Mouse (Mus musculus) lung, postnatal 4 days (tissue): ENCODE data around the gene Fam83g.

Experiments
- DNase-seq, 2 experiments: peaks; one replicate each; pipeline ENCODE4 v3.0.0; 2021

Fam83g gene

DNA sequence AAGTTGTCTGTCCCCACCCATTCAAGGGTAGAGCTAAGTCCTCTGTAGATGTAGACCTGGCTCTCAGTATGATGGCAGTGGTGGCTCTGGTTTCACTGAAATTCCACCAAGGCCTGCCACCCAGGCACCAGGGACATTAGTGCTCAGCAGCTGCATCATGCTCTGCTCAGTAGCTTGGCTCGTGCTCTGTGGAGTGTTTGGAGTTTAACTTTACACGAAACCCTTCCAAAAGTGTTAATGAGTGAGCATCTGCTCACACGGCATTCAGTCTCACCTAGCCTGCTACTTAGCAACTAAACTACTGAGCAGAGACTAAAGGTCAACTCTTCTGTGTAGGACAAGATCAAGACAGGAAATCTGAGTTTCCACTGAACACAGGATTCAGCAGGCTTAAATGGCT is 36.7 kb downstream of the Fam83g start, which contains the start of gene Slc5a10:
Slc5a10 (minus strand) TSS at position 191 of the 400 bp plus-strand sequence.
- DNase-seq, result no peak

DNA sequence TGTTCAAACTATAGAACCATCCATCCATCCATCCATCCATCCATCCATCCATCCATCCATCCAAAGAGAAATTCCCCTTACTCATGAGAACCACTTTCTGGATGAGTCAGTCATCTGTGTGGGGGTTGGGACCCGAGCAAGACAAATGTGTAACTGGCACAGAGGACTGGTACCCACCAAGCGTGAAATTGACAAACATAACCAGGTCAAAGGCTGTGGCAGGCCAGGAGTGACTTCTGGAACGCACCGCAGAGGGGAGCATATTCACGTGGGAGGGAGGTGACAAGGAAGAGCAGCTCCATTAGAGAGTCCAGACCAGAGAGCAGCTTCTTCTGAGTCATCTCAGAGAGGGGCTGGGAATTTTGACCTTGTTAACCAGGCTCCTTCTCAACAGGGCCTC is 38.2 kb downstream of the Fam83g start:
- DNase-seq, result no peak

- peak in 1 of 2 experiments; percentile 18 for DNase-seq
Observed at GRCm38 (mm10) chr11:61728037-61728436, 44.1 kb downstream of the Fam83g start.

GRCm38 (mm10) chr11:61732672-61733071 is 48.8 kb downstream of the Fam83g start:
- no peak for DNase-seq

DNA sequence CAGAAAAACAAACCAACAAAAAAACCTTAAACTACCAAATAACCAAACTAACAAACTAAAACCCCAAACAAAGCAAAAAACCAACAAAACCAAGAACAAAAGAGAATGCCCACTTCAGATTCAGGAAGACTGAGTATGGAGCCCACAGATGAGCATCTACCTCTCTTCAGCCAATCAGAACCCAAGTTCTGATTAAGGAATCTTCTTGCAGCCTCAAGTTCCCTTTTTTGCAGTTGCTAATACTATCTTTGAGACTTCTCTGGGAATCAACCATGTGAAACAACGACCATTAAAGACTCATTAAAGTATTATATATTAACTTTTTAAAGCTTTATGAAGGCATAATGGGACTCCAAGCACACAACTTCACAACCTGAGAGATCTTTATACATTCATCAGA is 53.4 kb downstream of the Fam83g start:
- DNase-seq, result no peak

DNA sequence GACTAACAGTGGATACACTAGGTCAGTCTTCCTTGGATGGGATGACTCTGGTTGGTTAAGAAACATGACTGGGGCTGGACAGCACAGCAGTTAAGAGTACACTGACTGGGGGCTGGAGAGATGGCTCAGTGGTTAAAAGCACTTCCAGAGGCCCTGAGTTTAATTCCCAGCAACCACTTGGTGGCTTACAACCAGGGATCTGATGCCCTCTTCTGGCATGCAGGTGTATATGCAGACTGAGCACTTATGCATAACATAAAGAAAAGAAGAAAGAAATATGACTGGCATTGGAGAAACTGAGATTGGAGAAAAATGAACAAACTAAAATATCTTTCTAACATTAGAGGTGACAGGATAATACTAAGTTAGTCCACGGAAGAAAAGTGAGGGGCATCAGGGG is 56.6 kb downstream of the Fam83g start:
- DNase-seq, result no peak

DNA sequence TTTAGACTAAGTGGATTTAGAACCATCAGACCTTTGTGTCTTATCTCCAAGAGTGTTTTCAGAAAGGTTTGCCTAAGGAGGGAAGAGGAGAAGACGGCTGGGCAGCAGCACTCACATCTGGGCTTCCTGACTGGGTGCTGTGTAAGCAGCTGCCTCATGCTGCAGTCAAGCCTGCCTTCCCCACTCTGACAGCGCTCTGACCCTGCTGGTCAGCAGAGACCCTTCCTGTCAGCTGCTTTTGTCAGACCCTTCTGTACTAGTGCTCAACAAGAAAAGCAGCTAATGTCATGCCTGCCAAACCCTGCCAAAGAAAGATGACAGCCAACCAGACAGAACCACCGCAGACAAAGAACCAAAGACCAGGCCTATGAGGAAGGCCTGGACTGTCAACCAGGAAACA is 59.9 kb downstream of the Fam83g start:
- DNase-seq, result no peak

GRCm38 (mm10) chr11:61744460-61744859 is 60.6 kb downstream of the Fam83g start:
- DNase-seq, result no peak

DNA sequence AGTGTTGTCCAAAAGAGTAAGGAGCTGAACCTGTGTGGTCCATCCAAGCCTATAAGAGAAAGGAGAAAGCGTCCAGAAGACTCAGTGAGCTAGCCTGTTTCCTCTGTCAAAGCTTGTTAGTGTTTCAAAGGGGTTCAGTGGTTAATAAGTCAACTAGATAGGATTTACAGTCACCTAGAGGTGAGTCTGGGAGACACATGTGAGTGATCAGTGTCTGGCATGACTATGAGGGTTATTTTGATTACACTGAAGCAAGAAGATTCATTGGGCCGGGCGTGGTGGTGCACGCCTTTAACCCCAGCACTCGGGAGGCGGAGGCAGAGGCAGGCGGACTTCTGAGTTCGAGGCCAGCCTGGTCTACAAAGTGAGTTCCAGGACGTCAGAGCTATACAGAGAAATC is 61.9 kb downstream of the Fam83g start:
- DNase-seq, result no peak

GRCm38 (mm10) chr11:61747161-61747560 is 63.3 kb downstream of the Fam83g start:
- DNase-seq, result no peak

GRCm38 (mm10) chr11:61751612-61752011 is 67.7 kb downstream of the Fam83g start:
- no peak for DNase-seq

DNA sequence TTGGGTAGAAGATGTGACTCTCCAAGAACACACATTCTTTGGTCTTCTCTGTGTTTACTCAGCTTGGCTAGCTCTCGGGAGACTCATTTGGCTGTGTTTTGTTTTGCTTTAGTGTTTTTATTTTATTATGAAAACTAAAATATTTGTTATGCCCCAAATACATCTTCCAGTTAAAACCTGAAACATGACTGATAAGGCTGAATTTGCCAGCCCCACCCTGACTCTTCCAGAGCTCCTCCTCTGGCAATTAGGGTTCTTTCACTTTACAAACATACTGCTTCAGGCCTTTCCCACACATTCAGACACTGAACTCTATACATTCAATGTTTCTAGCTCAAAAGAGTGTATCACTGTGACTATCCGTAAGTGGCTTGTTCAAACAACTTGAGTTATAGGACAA is 73.3 kb downstream of the Fam83g start:
- no peak for DNase-seq
